Mouse (Mus musculus): Measurements from ENCODE around the gene Sipa1l1. TPM values are rescaled to one million over a fixed set of nuclear protein-coding genes. Genes with fewer than 3 reads are reported as not detected.

The Sipa1l1 gene
- total RNA-seq (2014; fragmentation: Nextera tagmentation) = 330 and 365 TPM in 2 replicates
- total RNA-seq (2017) = 145 and 161 TPM in 2 replicates
- 107 and 141 TPM in 2 replicates for polyA plus RNA-seq (2012)

DNA sequence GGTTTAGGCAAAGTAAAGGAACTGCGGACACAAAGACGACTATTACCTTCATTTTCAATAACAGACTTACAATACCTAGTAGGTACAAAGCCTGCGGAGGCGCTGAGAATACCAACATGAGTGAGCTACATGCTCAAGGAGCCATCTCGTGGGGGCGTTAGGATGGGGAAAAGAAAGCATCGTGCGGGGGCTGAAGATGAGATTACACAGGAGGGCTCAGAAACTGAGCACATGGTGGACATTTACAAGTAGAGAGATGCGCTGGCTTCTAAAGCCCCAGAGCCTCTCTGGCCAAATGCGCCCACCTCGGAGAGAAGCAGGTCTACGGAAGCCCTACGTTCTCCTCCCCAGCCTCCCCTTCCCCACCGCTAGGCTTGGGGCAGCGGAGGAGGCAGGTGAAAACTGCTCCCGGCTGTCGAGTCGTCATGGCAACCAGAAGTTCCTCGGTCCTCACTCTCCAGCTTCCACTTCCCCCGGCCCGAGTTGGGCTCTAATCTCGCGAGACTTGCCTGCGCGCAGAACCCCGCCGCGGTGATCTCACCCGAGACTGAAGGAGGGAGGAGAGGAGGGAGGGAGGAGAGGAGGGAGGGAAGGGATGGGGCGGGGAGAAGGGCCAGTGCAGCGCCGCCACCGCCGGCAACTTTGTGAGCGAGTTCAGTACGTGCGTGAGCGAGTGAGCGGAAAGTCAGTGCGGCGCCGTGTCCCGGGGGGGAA, at the start of gene Sipa1l1:
Gene Sipa1l1 (plus strand): TSS at position 501 of the 714 bp plus-strand sequence.
- H3K4me3 ChIP-seq (ENCODE audit: low read depth, low read length) = peak within 1 kb of the TSS; percentile 81
- H3K4me1 ChIP-seq (ENCODE audit: insufficient read depth, low read depth, low read length) = peaks cover 51% of the 10 kb centered on the region
- no peaks in the 10 kb centered on the region for H3K9me3 ChIP-seq (replicated peaks)
- TF ChIP-seq GATA1 (IDR thresholded peaks at IDR 0.05; ENCODE audit: borderline replicate concordance, low read length) (no peak), TAL1 (conservative IDR thresholded peaks at IDR 0.05; ENCODE audit: low read depth, low read length) (no peak), POLR2AphosphoS5 (IDR thresholded peaks at IDR 0.05; ENCODE audit: insufficient replicate concordance, low read depth, low read length) (no peak), GATA2 (IDR thresholded peaks at IDR 0.05; ENCODE audit: borderline replicate concordance, low read depth, low read length) (no peak), CTCF (IDR thresholded peaks at IDR 0.05; ENCODE audit: low read depth, low read length) (no peak)
- H3K27me3 ChIP-seq (ENCODE audit: insufficient read depth, low read length) = peaks cover 17% of the 10 kb centered on the region
- H3K36me3 ChIP-seq (replicated peaks) = peaks cover 9% of the 10 kb centered on the region
- DNase-seq (ENCODE audit: low spot score) = peak; percentile 98
- ATAC-seq (ENCODE audit: extremely low read depth, insufficient number of reproducible peaks, low FRiP score, poor library complexity, severe bottlenecking) = peak; percentile 77

- no peaks in the 10 kb centered on the region for H3K36me3 ChIP-seq (replicated peaks)
- H3K4me1 ChIP-seq (ENCODE audit: insufficient read depth, low read depth, low read length) = no peaks in the 10 kb centered on the region
- no peaks in the 10 kb centered on the region for H3K9me3 ChIP-seq (replicated peaks)
- H3K27me3 ChIP-seq (ENCODE audit: insufficient read depth, low read length) = peaks cover 23% of the 10 kb centered on the region
- TF ChIP-seq POLR2AphosphoS5 (IDR thresholded peaks at IDR 0.05; ENCODE audit: insufficient replicate concordance, low read depth, low read length) (no peak), GATA2 (IDR thresholded peaks at IDR 0.05; ENCODE audit: borderline replicate concordance, low read depth, low read length) (no peak), TAL1 (conservative IDR thresholded peaks at IDR 0.05; ENCODE audit: low read depth, low read length) (no peak), GATA1 (IDR thresholded peaks at IDR 0.05; ENCODE audit: borderline replicate concordance, low read length) (no peak), CTCF (IDR thresholded peaks at IDR 0.05; ENCODE audit: low read depth, low read length) (no peak)
- DNase-seq (ENCODE audit: low spot score) (no peak), ATAC-seq (ENCODE audit: extremely low read depth, insufficient number of reproducible peaks, low FRiP score, poor library complexity, severe bottlenecking) (no peak)
- H3K4me3 ChIP-seq (ENCODE audit: low read depth, low read length) = no peak overlapping the region
Measured at GRCm38 (mm10) chr12:82121947-82122346, 47.2 kb upstream of the Sipa1l1 start.

DNA sequence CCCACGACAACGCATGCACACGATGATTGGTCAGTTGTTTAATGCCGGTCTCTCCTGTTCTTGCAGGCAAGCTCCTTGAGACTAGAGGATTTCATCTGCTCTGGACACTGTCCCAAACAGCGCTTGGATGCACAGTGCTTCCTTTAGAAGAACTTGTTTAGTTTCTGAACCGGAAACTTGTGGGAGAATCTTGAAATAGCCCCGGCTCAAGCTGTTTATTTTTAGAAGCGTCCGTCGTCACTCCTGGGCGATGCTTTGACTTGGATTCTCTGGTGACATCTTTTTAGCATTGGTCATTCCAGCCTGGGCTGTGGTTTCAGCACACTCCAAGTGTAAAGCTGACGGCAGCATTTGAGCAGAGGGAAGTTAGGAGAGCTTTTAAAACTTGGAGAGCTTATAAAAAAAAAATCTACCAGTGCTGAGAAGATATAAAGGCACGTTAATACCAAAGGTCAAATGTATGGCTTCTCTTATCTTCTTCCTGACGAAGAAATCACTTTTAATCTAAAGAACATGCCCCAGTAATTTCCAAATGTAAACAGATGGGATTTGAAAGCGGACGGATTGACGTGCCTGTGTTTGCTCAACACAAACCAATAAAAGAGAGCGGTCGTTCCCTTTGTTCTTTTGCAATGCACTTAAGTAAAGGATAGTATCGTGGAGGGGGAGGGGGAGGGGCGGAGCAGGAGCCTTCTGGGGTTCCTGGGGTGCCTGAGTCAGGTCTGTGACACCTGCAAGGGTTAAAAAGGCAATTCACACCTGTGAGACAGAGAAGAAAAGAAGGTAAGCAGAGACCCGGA, 46.5 kb upstream of the Sipa1l1 start:
- H3K9me3 ChIP-seq (replicated peaks) = no peaks in the 10 kb centered on the region
- DNase-seq (ENCODE audit: low spot score) = no peak
- peaks cover 24% of the 10 kb centered on the region for H3K27me3 ChIP-seq (ENCODE audit: insufficient read depth, low read length)
- H3K36me3 ChIP-seq (replicated peaks) = no peaks in the 10 kb centered on the region
- TF ChIP-seq GATA2 (IDR thresholded peaks at IDR 0.05; ENCODE audit: borderline replicate concordance, low read depth, low read length) (no peak), GATA1 (IDR thresholded peaks at IDR 0.05; ENCODE audit: borderline replicate concordance, low read length) (no peak), TAL1 (conservative IDR thresholded peaks at IDR 0.05; ENCODE audit: low read depth, low read length) (no peak), CTCF (IDR thresholded peaks at IDR 0.05; ENCODE audit: low read depth, low read length) (no peak), POLR2AphosphoS5 (IDR thresholded peaks at IDR 0.05; ENCODE audit: insufficient replicate concordance, low read depth, low read length) (no peak)
- H3K4me3 ChIP-seq (ENCODE audit: low read depth, low read length) = no peak overlapping the region
- no peaks in the 10 kb centered on the region for H3K4me1 ChIP-seq (ENCODE audit: insufficient read depth, low read depth, low read length)
- no peak for ATAC-seq (ENCODE audit: extremely low read depth, insufficient number of reproducible peaks, low FRiP score, poor library complexity, severe bottlenecking)

GRCm38 (mm10) chr12:82126796-82127195, 42.3 kb upstream of the Sipa1l1 start:
- Histone ChIP-seq H3K36me3 (replicated peaks) (no peaks in the 10 kb centered on the region), H3K4me3 (ENCODE audit: low read depth, low read length) (no peak overlapping the region), H3K4me1 (ENCODE audit: insufficient read depth, low read depth, low read length) (no peaks in the 10 kb centered on the region), H3K9me3 (replicated peaks) (no peaks in the 10 kb centered on the region), H3K27me3 (ENCODE audit: insufficient read depth, low read length) (peaks cover 42% of the 10 kb centered on the region)
- DNase-seq (ENCODE audit: low spot score) (no peak), ATAC-seq (ENCODE audit: extremely low read depth, insufficient number of reproducible peaks, low FRiP score, poor library complexity, severe bottlenecking) (no peak)
- TF ChIP-seq GATA1 (IDR thresholded peaks at IDR 0.05; ENCODE audit: borderline replicate concordance, low read length) = no peak
- TF ChIP-seq CTCF (IDR thresholded peaks at IDR 0.05; ENCODE audit: low read depth, low read length) = no peak
- no peak for TF ChIP-seq POLR2AphosphoS5 (IDR thresholded peaks at IDR 0.05; ENCODE audit: insufficient replicate concordance, low read depth, low read length)
- no peak for TF ChIP-seq TAL1 (conservative IDR thresholded peaks at IDR 0.05; ENCODE audit: low read depth, low read length)
- no peak for TF ChIP-seq GATA2 (IDR thresholded peaks at IDR 0.05; ENCODE audit: borderline replicate concordance, low read depth, low read length)

DNA sequence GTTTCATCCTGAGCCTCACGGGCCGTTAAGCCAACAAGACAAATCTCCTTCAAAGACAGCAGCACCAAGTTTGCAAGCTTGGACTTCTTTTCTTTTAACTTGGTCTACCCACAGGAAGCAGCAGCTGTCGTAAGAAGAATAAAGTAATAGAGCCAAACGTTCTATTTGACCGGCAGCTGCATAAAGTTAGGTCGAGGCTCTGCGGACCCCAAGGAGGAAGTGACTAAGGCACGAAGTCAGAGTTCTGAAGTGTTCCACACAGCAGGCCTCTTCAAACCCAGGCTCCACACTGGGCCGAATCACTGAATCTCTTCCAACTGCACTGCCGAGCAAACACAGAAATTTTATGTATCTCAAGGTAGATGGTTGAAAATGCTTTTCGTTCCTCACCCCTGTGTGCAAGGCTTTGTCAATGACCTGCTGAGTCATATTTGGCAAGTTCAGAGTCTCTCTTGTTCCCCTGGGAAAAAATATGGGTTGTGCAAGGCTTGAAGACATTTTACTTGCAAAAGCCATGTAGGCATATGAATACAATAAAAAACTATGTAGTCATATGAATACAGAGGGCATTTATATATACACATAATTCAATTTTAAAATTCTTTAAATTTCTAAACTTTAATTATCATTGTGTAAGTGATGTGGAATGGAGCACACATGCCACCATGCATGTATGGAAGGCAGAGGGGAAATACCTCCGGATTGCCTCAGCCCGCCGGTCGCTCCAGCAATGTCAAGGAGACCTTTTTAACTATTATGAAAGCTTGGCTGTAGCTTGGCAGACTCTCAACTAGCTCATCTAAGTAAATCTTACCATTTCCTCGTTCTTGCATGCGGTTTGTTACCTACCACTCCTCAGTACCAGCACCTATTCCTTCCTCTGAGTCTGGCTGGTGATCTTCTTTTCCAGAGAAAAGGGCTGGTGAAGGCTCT, 29.6 kb upstream of the Sipa1l1 start:
- DNase-seq (ENCODE audit: low spot score) (no peak), ATAC-seq (ENCODE audit: extremely low read depth, insufficient number of reproducible peaks, low FRiP score, poor library complexity, severe bottlenecking) (no peak)
- Histone ChIP-seq H3K4me3 (ENCODE audit: low read depth, low read length) (no peak overlapping the region), H3K4me1 (ENCODE audit: insufficient read depth, low read depth, low read length) (no peaks in the 10 kb centered on the region; the same call in 1 of the 2 replicates), H3K36me3 (replicated peaks) (no peaks in the 10 kb centered on the region), H3K27me3 (ENCODE audit: insufficient read depth, low read length) (peaks cover 43% of the 10 kb centered on the region), H3K9me3 (replicated peaks) (peaks cover 3% of the 10 kb centered on the region; the same call in 1 of the 2 replicates)
- TF ChIP-seq CTCF (IDR thresholded peaks at IDR 0.05; ENCODE audit: low read depth, low read length) (no peak), GATA2 (IDR thresholded peaks at IDR 0.05; ENCODE audit: borderline replicate concordance, low read depth, low read length) (no peak), GATA1 (IDR thresholded peaks at IDR 0.05; ENCODE audit: borderline replicate concordance, low read length) (no peak), POLR2AphosphoS5 (IDR thresholded peaks at IDR 0.05; ENCODE audit: insufficient replicate concordance, low read depth, low read length) (no peak), TAL1 (conservative IDR thresholded peaks at IDR 0.05; ENCODE audit: low read depth, low read length) (no peak)

All from G1E (cell line).